Mouse (Mus musculus) lung, postnatal 0 days (tissue): Measurements from ENCODE around the gene Ppp1r15a.

Experiments used
- CTCF ChIP-seq: IDR thresholded peaks from 2 replicates; pipeline ENCODE4 v1.5.1; 2016; ENCODE audit warnings: antibody characterized with exemption, mild to moderate bottlenecking
- EP300 ChIP-seq: IDR thresholded peaks from 2 replicates; pipeline ENCODE4 v1.6.1; 2016; ENCODE audit warnings: antibody characterized with exemption, mild to moderate bottlenecking, control low read depth

GRCm38 (mm10) chr7:45514411-45514810 lies 11.7 kb downstream of the Ppp1r15a start:
- TF ChIP-seq CTCF (no peak), EP300 (no peak)
